Mouse (Mus musculus) lung, adult 2 months (tissue): ENCODE measurements around the gene Zc3h6.

Experiments
- CTCF ChIP-seq: fragments of 200-500 bp; IDR thresholded peaks from 2 replicates; pipeline ENCODE4 v1.5.1; 2011; ENCODE audit warnings: mild to moderate bottlenecking, low read length, control low read depth; ENCODE audit not compliant: insufficient read depth
- POLR2A ChIP-seq: fragments of 200-500 bp; IDR thresholded peaks from 2 replicates; pipeline ENCODE4 v1.6.1; 2011; ENCODE audit warnings: low read depth, mild to moderate bottlenecking, control low read depth, low read length, borderline replicate concordance; ENCODE audit errors: extremely low read depth

- no peak for TF ChIP-seq CTCF
- no peak for TF ChIP-seq POLR2A
These were observed 1.4 kb downstream of the Zc3h6 start for GRCm38 (mm10) chr2:128968475-128969083.
